Mouse (Mus musculus) lung, postnatal 0 days (tissue): ENCODE measurements around the gene Prep.

Experiments
- CTCF ChIP-seq: IDR thresholded peaks from 2 replicates; pipeline ENCODE4 v1.5.1; 2016; ENCODE audit warnings: antibody characterized with exemption, mild to moderate bottlenecking
- EP300 ChIP-seq: IDR thresholded peaks from 2 replicates; pipeline ENCODE4 v1.6.1; 2016; ENCODE audit warnings: antibody characterized with exemption, mild to moderate bottlenecking, control low read depth

DNA sequence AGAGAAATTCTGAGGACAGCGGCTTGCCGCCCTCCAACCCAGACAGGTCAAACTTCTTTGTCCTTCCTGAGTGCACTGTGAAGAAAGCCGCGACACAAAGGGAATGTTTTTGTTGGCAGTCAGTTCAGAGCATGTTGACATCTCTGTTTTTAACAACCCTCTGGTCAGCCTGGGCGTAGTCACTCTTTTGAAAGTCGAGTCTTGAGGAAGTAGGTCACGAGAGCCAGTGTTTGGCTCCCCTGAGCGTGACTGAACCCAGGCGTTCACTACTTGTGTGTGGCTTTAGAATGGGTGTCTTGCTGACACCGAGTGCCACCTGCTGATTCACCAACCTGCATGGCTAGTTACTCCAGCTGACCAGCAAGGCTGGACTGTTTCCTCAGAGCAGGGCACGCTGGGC lies 18.4 kb upstream of the Prep start:
- peak; percentile 20; the same call in 1 of the 2 replicates for TF ChIP-seq CTCF
- TF ChIP-seq EP300, result peak; percentile 39; the same call in 1 of the 2 replicates
